Mouse (Mus musculus): Measurements from ENCODE around the gene Slc12a7.

GRCm38 (mm10) chr13:73683682-73684081, 49.2 kb upstream of the Slc12a7 start:
- no peak for TF ChIP-seq TAL1 (IDR thresholded peaks at IDR 0.05; ENCODE audit: low read length)
- TF ChIP-seq GATA1 (IDR thresholded peaks at IDR 0.05; ENCODE audit: low read length), result no peak

All from erythroblast, embryonic 14.5 days (primary cell).